Mouse (Mus musculus) adrenal gland, postnatal 25 days (tissue): ENCODE data around the gene Cct6b. TPM values are rescaled to one million over a fixed set of nuclear protein-coding genes. Genes with fewer than 3 reads are reported as not detected.

Experiments
- DNase-seq: peaks from one replicate; pipeline ENCODE4 v3.0.0; 2021; ENCODE audit warnings: mixed read lengths
- long read RNA-seq: library from polyadenylated mRNA; stranded (forward); transcript quantifications from one replicate; pipeline ENCODE4 v2.0.0, GENCODE M21; 2021
- total RNA-seq: library from RNA; stranded (reverse); gene quantifications from 2 replicates; pipeline ENCODE4 v1.2.3, GENCODE M21; 2021

Cct6b gene
- 1.4 TPM in 1 of 2 replicates, not detected in the other for total RNA-seq
- long read RNA-seq, partial matches to known transcripts = 0 of 2 reads
- long read RNA-seq, other reads (novel, unspliced or antisense) = 2 of 2 reads

GRCm38 (mm10) chr11:82763742-82764437 is at the start of gene Cct6b, which contains the start of gene Zfp830:
TSS of gene Cct6b (minus strand) at chr11:82764321.
TSS of gene Zfp830 (plus strand) at chr11:82764345.
- peak; percentile 97 for DNase-seq

DNA sequence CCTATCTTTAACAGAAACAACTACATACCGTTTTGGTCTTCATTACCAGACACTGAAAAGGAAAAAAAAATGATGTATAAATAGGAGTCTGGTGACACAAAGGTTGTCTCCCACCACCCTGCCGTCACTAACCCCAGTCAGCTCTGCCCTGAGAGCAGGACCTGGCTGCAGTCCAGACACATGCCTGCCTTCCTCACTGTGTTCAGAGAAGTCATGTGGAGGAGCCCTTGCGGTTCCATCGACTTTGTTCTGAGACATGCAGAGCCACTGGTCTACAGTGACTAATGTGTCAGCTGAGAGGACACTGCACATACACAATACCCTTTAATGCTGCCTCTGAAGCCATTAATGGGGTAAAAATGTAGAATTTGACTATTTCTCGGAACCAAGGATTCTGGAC is 44.4 kb upstream of the Cct6b start:
- no peak for DNase-seq

DNA sequence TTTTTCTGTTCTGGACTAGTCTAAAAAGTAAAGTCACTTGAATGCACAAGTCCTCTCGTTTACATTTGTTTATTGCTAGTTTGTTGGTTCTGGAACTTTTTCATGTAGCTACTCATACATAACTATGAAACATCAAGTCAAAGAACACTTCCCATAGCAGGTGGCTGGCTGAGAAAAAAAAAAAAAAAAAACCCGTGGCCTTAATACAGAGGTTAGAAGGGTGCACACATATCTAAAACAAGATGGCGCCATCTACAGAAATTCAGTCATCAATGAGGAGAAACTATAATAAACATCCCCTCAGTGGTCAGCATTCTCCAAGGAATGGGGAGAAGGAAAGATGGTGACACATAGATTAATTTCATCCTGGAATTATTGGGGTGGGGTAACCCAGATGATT is 43.2 kb upstream of the Cct6b start:
- no peak for DNase-seq

GRCm38 (mm10) chr11:82806656-82807055 is 42.5 kb upstream of the Cct6b start:
- no peak for DNase-seq

- no peak for DNase-seq
Measured at GRCm38 (mm10) chr11:82783453-82783852, 19.3 kb upstream of the Cct6b start.

DNA sequence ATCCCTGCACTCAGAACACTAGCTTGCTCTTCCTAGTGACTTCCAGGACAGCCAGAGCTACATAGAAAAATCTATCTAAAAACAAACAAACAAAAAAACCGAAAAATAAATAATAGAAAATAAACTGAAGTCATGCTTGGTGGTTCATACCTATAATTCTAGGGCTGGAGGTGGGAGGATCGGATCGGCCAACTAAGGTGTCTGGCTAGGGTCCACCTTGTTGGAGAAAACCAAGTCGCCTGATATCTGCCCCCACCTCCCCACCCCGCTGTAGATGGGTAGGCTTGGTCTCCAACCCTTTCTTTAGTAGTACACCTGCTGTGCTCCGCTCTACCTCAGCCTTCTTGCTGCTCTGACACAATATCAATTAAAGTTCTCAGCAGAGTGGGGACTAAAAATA is 18.1 kb upstream of the Cct6b start:
- no peak for DNase-seq

DNA sequence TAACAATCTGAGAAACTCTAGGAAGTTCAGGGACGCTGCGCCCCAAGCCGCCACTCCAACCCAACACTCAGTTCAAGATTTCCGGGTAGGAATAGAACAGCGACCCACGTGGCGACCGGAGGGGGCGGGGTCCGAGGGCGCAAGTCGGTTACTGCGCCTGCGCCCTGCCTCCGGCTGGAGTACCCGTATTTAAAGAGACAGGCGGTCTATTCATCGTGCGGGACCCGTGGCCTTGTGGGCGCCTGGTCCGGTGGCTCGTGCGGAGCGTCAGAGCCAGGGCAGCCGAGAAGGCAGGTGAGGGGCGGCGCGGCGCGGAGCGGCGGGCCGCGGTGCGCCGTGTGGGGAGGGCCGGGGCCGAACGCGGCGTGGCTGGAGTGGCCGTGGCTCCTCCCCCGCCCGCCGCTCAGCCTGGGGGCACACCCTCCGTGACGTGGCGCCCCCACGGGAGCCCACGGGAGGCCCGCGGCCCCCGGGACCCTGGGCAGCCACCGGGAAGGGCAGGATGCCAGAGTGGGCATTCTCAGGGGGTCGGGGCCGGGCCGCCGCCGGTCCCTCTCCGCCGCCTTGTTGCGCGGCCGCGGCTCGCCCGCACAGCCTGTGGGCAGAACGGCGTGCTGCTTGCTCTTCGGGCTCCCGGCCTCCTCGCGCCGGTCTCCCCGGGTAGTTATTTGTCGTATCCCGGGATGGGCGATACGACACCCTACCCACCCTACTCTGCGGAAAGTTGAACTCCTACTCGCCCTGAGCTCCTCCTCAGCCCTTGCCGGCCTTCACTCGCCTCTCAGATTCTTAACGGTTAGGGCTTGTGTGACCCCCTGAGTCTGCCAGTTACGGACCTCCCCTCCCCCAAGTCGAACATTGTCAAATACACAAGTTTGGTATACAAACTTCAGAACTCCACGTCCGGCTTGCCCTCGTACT is 17.1 kb upstream of the Cct6b start, which contains the start of gene Lig3:
Gene Lig3 (plus strand): TSS at position 126 of the 921 bp plus-strand sequence.
- DNase-seq = peak; percentile 94

DNA sequence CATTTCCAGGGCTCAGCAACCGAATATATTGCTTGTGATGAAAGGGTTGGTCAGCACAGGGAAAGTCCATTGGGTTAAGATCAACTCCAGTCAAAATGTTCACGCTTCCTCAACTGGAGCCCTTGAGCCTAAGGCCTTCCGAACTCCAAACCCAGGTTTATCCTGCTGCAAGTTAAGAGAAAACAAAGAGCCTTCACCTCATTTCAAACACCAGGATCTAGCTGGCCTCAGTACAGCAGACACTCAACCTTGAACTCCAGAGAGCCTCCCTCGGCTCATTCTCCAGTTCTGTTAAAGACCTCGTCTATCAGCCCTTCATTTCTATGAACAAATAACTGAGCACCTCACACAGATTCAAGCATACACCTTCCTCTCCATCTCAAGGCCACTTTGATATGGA is 16.0 kb upstream of the Cct6b start:
- DNase-seq = no peak

DNA sequence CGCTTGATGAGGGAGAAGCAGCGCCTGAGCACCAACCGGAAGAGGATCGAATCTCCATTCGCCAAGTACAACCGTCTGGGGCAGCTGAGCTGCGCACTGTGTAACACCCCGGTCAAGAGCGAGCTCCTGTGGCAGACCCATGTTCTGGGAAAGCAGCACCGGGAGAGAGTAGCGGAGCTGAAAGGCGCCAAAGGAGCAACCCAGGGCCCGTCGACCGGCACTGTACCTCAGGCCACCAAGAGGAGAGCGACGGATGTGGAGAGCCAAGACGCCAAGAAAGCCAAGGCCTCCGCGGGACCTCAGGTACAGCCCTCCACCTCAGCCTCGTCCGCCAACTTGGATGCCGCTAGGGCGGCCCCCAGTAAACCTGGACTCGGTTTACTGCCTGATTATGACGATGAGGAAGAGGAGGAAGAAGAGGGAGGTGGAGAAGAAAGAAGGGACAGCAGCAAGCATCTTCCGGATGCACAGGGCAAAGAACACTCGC is 360 bp upstream of the Cct6b start:
- DNase-seq = no peak

GRCm38 (mm10) chr11:82763261-82763660 is 860 bp downstream of the Cct6b start:
- no peak for DNase-seq

- DNase-seq = no peak
Measured at GRCm38 (mm10) chr11:82762286-82762829, 1.8 kb downstream of the Cct6b start.

GRCm38 (mm10) chr11:82755919-82756318 is 8.2 kb downstream of the Cct6b start:
- no peak for DNase-seq

- DNase-seq = peak; percentile 33
Measured at GRCm38 (mm10) chr11:82752349-82753115, 11.6 kb downstream of the Cct6b start.

GRCm38 (mm10) chr11:82746857-82747366 is 17.2 kb downstream of the Cct6b start:
- DNase-seq = no peak

DNA sequence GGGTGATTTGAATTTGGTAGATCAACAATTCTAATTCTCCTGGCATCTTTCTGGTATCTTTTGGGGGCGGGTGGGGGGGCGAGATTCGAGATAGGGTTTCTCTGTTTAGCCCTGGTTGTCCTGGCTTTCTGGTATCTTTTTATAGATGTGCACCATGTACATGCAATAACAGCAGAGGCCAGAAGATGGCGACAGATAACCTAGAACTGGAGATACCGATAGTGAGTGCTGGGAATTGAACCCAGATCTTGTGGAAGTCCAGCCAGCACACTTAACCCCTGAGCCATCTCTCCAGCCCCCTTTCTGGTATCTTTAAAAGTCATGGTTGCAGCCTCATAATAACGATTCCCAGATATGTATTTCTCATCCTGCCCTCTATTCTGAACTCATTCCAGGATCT is 18.0 kb downstream of the Cct6b start:
- DNase-seq = peak; percentile 17

DNA sequence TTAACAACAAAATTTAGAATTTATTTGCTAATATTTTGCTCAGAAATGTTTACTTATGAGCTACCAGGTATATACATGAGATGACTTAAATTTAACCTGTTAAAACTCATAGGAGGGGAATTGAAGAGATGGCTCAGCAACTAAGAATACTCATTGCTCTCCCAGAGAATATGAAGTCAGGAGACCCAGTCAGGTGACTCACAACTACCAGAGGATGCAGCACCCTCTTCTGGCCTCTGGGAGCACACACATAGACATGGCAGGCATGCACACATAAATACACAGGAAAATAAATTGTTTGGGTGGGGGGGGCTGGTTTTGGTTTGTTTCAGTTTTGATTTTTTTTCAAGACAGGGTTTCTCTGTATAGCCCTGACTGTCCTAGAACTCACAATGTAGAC is 25.1 kb downstream of the Cct6b start:
- DNase-seq = no peak

DNA sequence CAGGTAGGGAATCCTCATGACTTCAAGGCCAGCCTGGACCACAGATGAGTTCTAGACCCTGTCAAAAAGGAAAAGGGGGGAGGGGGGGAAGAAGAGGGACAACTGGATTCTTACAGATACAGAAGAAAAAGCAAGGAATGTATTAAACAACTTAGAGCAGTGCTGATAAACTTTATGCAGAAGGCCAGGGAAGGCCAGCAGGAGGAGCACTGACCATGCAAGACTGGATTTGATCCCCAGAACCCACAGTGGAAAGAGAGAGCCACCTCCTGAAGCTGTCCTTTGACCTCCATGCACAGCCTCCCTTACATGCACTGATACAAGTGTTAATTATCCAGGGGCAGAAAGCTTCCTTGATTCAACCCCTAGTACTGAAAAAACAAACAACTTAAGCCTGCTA is 29.9 kb downstream of the Cct6b start:
- DNase-seq = no peak

DNA sequence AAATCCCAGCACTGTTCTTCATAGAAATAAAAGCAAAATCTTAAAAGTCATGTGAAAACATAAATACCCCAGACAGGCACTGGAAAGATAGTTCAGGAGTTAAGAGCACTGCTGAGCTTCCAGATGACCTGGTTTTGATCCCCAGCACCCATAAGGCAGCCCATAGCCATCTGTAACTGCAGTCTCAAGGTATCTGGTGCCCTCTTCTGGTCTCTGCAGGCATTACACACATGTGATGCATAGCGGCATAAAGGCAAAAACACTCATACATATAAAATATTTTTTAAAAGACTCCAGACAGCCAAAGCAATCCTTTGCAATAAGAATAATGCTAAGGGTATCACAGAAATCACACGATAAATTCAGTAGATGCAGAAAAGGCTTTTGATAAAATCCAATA is 37.3 kb downstream of the Cct6b start:
- DNase-seq = no peak

DNA sequence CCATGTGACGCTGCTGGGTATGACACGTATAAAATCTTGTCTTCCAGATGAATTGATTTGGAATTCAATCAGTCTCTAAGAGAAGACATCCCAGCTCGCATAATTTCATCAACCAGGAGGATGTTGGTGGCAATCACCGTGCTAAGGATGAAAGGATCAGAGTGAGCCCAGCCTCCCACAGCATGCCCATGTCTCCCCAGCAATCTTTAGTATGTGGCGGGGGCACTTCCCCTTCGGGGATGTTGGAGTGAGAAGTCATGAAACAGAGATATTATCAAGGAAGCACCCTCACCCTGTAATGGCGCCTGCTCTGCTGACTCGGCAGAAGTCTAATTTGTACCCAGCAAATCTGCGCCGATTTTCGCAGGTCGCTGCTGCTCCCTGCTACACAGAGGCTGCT is 44.8 kb downstream of the Cct6b start:
- DNase-seq = no peak

DNA sequence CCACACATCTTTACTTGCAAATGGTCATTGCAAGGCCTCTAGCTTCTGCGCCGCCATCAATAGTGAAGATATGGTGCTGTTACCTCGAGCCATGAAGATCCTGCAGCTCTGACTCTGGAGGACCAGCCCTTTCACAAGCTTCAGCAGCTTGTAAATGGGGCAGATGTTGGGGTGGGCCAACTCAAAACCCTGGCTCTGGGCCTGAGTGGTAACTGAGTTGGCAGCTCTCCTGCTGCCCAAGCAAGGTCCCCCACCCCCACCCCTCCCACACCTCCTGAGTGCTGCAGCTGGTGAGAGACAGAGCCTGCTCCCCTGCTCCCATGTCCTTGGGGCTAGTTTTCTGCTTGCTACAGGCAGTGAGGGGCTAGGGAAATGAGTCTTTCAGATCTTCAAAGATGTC is 51.4 kb downstream of the Cct6b start:
- DNase-seq = no peak

- DNase-seq = no peak
Measured at GRCm38 (mm10) chr11:82708934-82709333, 55.2 kb downstream of the Cct6b start.

DNA sequence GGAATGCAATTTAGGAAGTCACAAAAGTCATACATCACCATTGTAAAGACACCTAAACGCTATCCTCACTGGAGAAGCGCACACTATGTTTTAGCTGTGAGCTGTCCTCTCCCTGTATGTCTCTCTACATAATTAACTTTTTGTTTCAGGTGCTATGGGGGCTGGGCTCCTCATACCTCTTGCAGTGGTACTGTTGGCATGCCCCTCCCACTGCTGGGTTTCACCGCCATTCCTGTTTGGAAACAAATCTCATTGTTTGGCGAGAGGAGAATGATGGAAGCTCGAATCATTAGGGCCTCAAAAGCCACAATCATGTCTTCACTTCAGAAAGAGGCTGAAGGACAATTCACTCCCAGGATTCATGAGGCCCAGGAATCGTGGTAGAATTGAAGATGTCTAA is 59.0 kb downstream of the Cct6b start:
- no peak for DNase-seq
